Mouse (Mus musculus) embryonic facial prominence, embryonic 14.5 days (tissue): ENCODE data around the gene Pagr1b. TPM values are rescaled to one million over a fixed set of nuclear protein-coding genes. Genes with fewer than 3 reads are reported as not detected.
A peak's percentile ranks its signal among the peaks of the same experiment; 100 is the strongest.

ENCODE experiments used
- ATAC-seq: fragments of 200-750 bp; cut with Nextera tagmentation; 2 replicates; pipeline ENCODE4 v1.8.0; 2017; ENCODE audit warnings: low read depth, moderate number of reproducible peaks, moderate TSS enrichment
- DNase-seq: peaks from one replicate; pipeline ENCODE4 v3.0.0-alpha.2; 2015; ENCODE audit warnings: low spot score
- H3K27ac ChIP-seq: fragments of 300-500 bp; sonication (generic); replicated peaks from 2 replicates; pipeline ENCODE4 v1.5.1; 2014; ENCODE audit warnings: low read depth, mild to moderate bottlenecking, low read length, moderate library complexity
- H3K27me3 ChIP-seq: fragments of 300-500 bp; sonication (generic); replicated peaks from 2 replicates; pipeline ENCODE4 v1.6.1; 2014; ENCODE audit warnings: low read length; ENCODE audit not compliant: control insufficient read depth, insufficient read depth
- H3K36me3 ChIP-seq: fragments of 300-500 bp; sonication (generic); 2 replicates; pipeline ENCODE4 v1.6.1; 2014; ENCODE audit warnings: low read length, mixed read lengths; ENCODE audit not compliant: control insufficient read depth, insufficient read depth
- H3K4me1 ChIP-seq: fragments of 300-500 bp; sonication (generic); 2 replicates; pipeline ENCODE4 v1.6.1; 2014; ENCODE audit warnings: antibody characterized with exemption, low read length; ENCODE audit not compliant: control insufficient read depth, insufficient read depth
- H3K4me2 ChIP-seq: fragments of 300-500 bp; sonication (generic); 2 replicates; pipeline ENCODE4 v1.6.1; 2014; ENCODE audit warnings: low read depth, mild to moderate bottlenecking, low read length, moderate library complexity, mixed read lengths
- H3K4me3 ChIP-seq: fragments of 300-500 bp; sonication (generic); 2 replicates; pipeline ENCODE4 v1.5.1; 2014; ENCODE audit warnings: low read depth, mild to moderate bottlenecking, low read length
- H3K9ac ChIP-seq: fragments of 300-500 bp; sonication (generic); 2 replicates; pipeline ENCODE4 v1.6.1; 2014; ENCODE audit warnings: low read depth, mild to moderate bottlenecking, low read length, moderate library complexity, mixed read lengths
- H3K9me3 ChIP-seq: fragments of 300-500 bp; sonication (generic); 2 replicates; pipeline ENCODE4 v1.6.1; 2016; ENCODE audit warnings: low read length; ENCODE audit not compliant: control insufficient read depth
- WGBS: fragments of 180-500 bp; shearing (Covaris S2); extraction: QIAGEN DNeasy Blood & Tissue Kit; methylation state at CpG from one replicate; pipeline ENCODE4 v1.1.7; 2014; 5-methylcytosine and 5-hydroxymethylcytosine counted together
- polyA plus RNA-seq: library from polyadenylated mRNA; unstranded; fragments of >200 nt; fragmentation: Nextera tagmentation; extraction: Ambion mirVana; gene quantifications from 2 replicates; pipeline ENCODE4 v1.2.1, GENCODE M21; 2014

Gene Pagr1b
- polyA plus RNA-seq, 1 experiment from 2014 or later = not detected

GRCm38 (mm10) chr7:127016971-127017949 is 976 bp upstream of the Pagr1b start, which contains the start of gene Pagr1a:
TSS of gene Pagr1a (minus strand) at chr7:127017352.
- 4% methylated on average over 36 of the region's 39 CpGs for WGBS

DNA sequence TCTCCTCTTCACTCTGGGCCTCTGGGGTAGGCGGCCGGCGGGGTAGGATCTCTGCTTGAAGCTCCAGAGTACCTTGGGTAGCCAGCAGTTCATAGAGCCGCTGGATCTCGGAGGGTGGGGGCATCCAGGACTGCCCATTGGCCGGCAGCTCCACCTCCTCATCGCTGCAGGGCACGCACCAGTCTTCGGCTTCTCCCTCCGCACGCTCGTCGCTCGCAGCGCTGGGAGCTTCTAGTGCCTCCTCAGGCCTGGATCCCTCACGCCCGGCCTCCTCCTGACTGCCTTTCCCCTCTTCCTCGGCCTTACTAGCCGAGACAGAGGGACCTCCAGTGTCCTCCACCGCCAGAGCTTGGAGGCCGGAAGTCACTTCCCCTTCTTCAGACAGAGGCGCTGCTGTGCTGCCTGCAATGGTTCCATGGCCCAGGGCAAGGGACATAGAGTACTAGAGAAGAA is 228 bp upstream of the Pagr1b start:
- WGBS = under 1% methylated on average over 22 of the region's 22 CpGs
- Histone ChIP-seq H3K9ac (peak overlapping the region; percentile 80), H3K4me2 (peak overlapping the region; percentile 83), H3K36me3 (peaks cover 40% of the 10 kb centered on the region), H3K9me3 (no peaks in the 10 kb centered on the region), H3K27me3 (no peaks in the 10 kb centered on the region), H3K4me1 (peaks cover 29% of the 10 kb centered on the region), H3K27ac (peak overlapping the region; percentile 92), H3K4me3 (peak overlapping the region; percentile 73)
- DNase-seq = no peak
- peak; percentile 26 for ATAC-seq

More at GRCm38 (mm10) chr7:127016971-127017949, 976 bp upstream of the Pagr1b start, which contains the start of gene Pagr1a:
- peak; percentile 100 for DNase-seq
- Histone ChIP-seq H3K9ac (peak within 1 kb of the TSS; percentile 80), H3K9me3 (no peaks in the 10 kb centered on the region), H3K4me2 (peak within 1 kb of the TSS; percentile 83), H3K4me1 (peaks cover 29% of the 10 kb centered on the region), H3K4me3 (peak within 1 kb of the TSS; percentile 73), H3K27ac (peak within 1 kb of the TSS; percentile 92), H3K27me3 (no peaks in the 10 kb centered on the region), H3K36me3 (peaks cover 40% of the 10 kb centered on the region)
- peak; percentile 89 for ATAC-seq

DNA sequence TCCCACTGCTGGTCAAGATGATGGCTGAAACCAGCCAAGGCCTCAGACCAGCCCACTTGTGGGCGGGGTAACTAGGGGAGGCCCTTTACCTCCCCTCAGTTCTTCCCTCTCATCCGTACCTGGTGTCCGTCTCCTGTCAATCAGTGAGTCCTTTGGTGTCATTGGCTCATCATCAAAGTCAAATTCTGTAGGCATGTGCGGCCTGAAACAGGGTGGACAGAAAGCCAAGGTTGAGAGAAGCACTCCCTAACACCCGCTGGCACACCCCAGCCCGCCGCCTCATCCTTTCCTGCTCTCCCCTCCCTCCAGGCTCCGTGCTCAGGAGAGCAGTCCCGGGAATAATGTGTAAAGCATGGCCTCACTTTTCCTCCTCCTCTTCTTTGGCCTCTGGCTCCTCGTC is 203 bp downstream of the Pagr1b start:
- H3K27ac ChIP-seq = peak overlapping the region; percentile 92
- ATAC-seq (no peak), DNase-seq (peak; percentile 69)
- peaks cover 29% of the 10 kb centered on the region for H3K4me1 ChIP-seq
- H3K36me3 ChIP-seq = peaks cover 40% of the 10 kb centered on the region
- H3K4me2 ChIP-seq = peak overlapping the region; percentile 83
- H3K9me3 ChIP-seq = no peaks in the 10 kb centered on the region
- H3K4me3 ChIP-seq = peak overlapping the region; percentile 73
- peak overlapping the region; percentile 80 for H3K9ac ChIP-seq
- 3% methylated on average over 10 of the region's 10 CpGs for WGBS
- no peaks in the 10 kb centered on the region for H3K27me3 ChIP-seq

DNA sequence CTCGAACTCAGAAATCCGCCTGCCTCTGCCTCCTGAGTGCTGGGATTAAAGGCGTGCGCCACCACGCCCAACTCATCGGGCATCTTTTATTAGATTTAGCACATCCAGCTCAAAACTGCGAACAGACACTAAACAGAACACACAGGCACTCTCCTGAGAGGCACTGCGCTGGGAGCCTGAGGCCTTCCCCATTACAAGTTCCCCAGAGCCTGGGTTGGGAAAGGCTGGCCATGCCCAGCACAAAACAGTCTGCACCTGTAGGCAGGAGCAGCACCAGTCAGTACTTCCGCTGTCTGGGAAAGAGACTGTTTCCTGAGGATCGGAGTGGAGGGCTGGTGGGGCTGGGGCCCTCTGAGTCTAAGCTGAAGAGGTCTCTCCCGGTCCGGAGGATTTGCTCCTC is 1.3 kb downstream of the Pagr1b start:
- Histone ChIP-seq H3K36me3 (peaks cover 40% of the 10 kb centered on the region), H3K4me3 (no peak overlapping the region), H3K4me1 (peaks cover 26% of the 10 kb centered on the region), H3K4me2 (peak overlapping the region; percentile 48; the same call in 1 of the 2 replicates), H3K9me3 (no peaks in the 10 kb centered on the region), H3K9ac (peak overlapping the region; percentile 80; the same call in 1 of the 2 replicates), H3K27me3 (no peaks in the 10 kb centered on the region), H3K27ac (no peak overlapping the region)
- DNase-seq (no peak), ATAC-seq (no peak)
- 90% methylated on average over 12 of the region's 12 CpGs for WGBS

GRCm38 (mm10) chr7:127014320-127014719 is 2.0 kb downstream of the Pagr1b start, which contains the start of gene Mvp:
TSS of gene Mvp (minus strand) at chr7:127014621.
- ATAC-seq (no peak), DNase-seq (peak; percentile 38)
- Histone ChIP-seq H3K36me3 (peaks cover 40% of the 10 kb centered on the region), H3K27ac (no peak within 1 kb of the TSS; the same call in 1 of the 2 replicates), H3K9me3 (no peaks in the 10 kb centered on the region), H3K4me1 (peaks cover 21% of the 10 kb centered on the region), H3K27me3 (no peaks in the 10 kb centered on the region), H3K9ac (peak within 1 kb of the TSS; percentile 80; the same call in 1 of the 2 replicates), H3K4me2 (peak within 1 kb of the TSS; percentile 83), H3K4me3 (peak within 1 kb of the TSS; percentile 73)
- WGBS = 49% methylated on average over 11 of the region's 11 CpGs

GRCm38 (mm10) chr7:127013385-127013784 is 2.9 kb downstream of the Pagr1b start:
- no peak for DNase-seq
- ATAC-seq = no peak
- 95% methylated on average over 6 of the region's 6 CpGs for WGBS
- Histone ChIP-seq H3K27me3 (no peaks in the 10 kb centered on the region), H3K9me3 (no peaks in the 10 kb centered on the region), H3K4me3 (no peak overlapping the region), H3K9ac (no peak overlapping the region), H3K4me2 (no peak overlapping the region), H3K36me3 (peaks cover 40% of the 10 kb centered on the region), H3K27ac (no peak overlapping the region), H3K4me1 (peaks cover 14% of the 10 kb centered on the region)

- Histone ChIP-seq H3K36me3 (peaks cover 40% of the 10 kb centered on the region), H3K9ac (no peak overlapping the region), H3K4me3 (no peak overlapping the region), H3K27me3 (no peaks in the 10 kb centered on the region), H3K4me1 (peaks cover 9% of the 10 kb centered on the region), H3K9me3 (no peaks in the 10 kb centered on the region), H3K27ac (no peak overlapping the region), H3K4me2 (no peak overlapping the region)
- 98% methylated on average over 10 of the region's 10 CpGs for WGBS
- ATAC-seq (no peak), DNase-seq (no peak)
Measured at GRCm38 (mm10) chr7:127012845-127013244, 3.4 kb downstream of the Pagr1b start.

DNA sequence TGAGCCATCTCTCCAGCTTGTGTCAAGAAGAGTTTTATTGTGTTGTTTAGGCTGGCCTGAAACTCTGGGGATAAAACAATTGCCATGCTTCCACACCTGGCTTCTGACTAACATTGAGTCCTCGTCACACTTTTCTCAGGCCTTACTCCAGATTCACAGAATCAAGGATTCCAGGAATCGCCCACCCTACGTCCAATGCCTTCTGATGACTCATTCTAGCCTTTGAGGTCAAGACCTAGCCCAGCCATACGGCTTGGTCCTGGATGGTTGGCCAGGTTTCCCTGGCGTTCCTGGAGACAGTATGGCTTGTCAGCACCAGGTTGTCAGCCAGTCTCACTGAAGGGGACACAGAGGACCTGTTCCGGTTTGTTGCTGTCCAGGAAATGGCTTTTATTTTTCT is 3.9 kb downstream of the Pagr1b start:
- Histone ChIP-seq H3K27ac (no peak overlapping the region), H3K4me3 (no peak overlapping the region), H3K4me2 (no peak overlapping the region), H3K9me3 (no peaks in the 10 kb centered on the region), H3K27me3 (no peaks in the 10 kb centered on the region), H3K4me1 (peaks cover 5% of the 10 kb centered on the region; the same call in 1 of the 2 replicates), H3K9ac (no peak overlapping the region), H3K36me3 (peaks cover 40% of the 10 kb centered on the region)
- ATAC-seq (no peak), DNase-seq (no peak)
- 90% methylated on average over 6 of the region's 6 CpGs for WGBS
